In the genomic region with DNA sequence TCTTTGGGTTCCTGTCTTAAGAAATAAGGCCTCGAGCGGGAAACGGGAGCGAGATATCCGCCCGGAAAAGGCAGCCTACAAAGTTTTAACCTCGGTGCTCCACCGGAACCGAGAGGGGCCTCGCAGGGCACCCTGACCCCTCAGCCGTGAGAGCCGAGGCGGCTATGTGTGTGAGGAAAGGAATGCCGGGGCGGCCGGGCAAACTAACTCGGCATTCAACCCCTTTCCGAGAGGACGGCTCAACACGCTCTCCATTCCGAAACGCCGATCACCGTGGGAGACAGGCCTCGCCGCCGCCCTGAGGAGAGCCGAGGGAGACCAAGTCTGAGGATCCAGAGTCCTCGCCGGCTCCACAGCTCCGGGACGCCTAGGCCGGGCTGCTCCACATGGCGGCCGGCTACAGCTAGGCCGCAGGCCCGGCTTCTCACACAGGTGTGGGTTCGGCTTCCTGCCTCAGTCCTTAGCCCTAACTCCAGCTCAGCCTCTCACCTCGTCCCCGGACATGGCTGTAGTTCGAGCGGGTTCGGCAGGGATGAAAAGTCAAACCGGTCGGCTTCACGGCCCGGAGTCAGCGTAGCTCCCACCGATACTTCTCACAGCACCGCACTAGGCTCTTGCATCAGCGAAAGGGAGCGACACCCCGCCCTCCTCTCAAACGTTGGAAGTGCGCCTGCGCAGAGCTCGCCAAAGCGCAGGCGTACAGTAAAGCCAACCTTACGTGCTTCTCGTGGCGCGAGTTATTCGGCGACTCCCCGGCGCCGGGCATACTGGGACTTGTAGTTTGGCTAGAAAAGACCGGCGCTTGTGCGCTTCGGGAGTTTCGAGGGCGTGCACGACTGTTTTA, we compare ENCODE assay signal across 7 mouse cellular contexts. TPM values are rescaled to one million over a fixed set of nuclear protein-coding genes. Genes with fewer than 3 reads are reported as not detected.
DNase-seq lines count a peak whose midpoint lies in the region; ATAC-seq lines count a peak whose summit lies in the region.

A gene (minus strand): TSS at position 735 of the 844 bp plus-strand sequence.

- H3K4me3 ChIP-seq in embryonic facial prominence, embryonic 12.5 days: peak within 1 kb of the TSS; percentile 88
- H3K4me3 ChIP-seq in limb, embryonic 11.5 days (ENCODE audit: low read depth, low read length): peak within 1 kb of the TSS; percentile 98
- H3K4me3 ChIP-seq in midbrain, embryonic 14.5 days (replicated peaks; ENCODE audit: low read depth, low read length): peak within 1 kb of the TSS; percentile 91

- peaks cover 16% of the 10 kb centered on the region for H3K4me1 ChIP-seq in embryonic facial prominence, embryonic 12.5 days
- no peaks in the 10 kb centered on the region for H3K4me1 ChIP-seq in limb, embryonic 11.5 days (ENCODE audit: control insufficient read depth, insufficient read depth, low read length)
- peaks cover 19% of the 10 kb centered on the region for H3K4me1 ChIP-seq in midbrain, embryonic 14.5 days (ENCODE audit: control insufficient read depth, insufficient read depth, low read length)

- under 1% methylated on average over 75 of the region's 75 CpGs for WGBS in embryonic facial prominence, embryonic 12.5 days
- 0% methylated on average over 75 of the region's 75 CpGs for WGBS in limb, embryonic 11.5 days
- WGBS in midbrain, embryonic 14.5 days: under 1% methylated on average over 75 of the region's 75 CpGs

- H3K9me3 ChIP-seq in embryonic facial prominence, embryonic 12.5 days: no peaks in the 10 kb centered on the region
- H3K9me3 ChIP-seq in limb, embryonic 11.5 days (ENCODE audit: control insufficient read depth, low read length): no peaks in the 10 kb centered on the region
- no peaks in the 10 kb centered on the region for H3K9me3 ChIP-seq in midbrain, embryonic 14.5 days (ENCODE audit: control insufficient read depth, low read length)

- peak within 1 kb of the TSS; percentile 78 for H3K4me2 ChIP-seq in embryonic facial prominence, embryonic 12.5 days (replicated peaks)
- peak within 1 kb of the TSS; percentile 66 for H3K4me2 ChIP-seq in limb, embryonic 11.5 days (ENCODE audit: low read depth, severe bottlenecking)
- peak within 1 kb of the TSS; percentile 83 for H3K4me2 ChIP-seq in midbrain, embryonic 14.5 days (ENCODE audit: low read length)

- peak; percentile 92 for ATAC-seq in embryonic facial prominence, embryonic 12.5 days (ENCODE audit: insufficient number of reproducible peaks, insufficient read depth, low FRiP score, low TSS enrichment)
- peak; percentile 97 for ATAC-seq in limb, embryonic 11.5 days (ENCODE audit: insufficient number of reproducible peaks, low FRiP score, low TSS enrichment, low read depth)
- ATAC-seq in midbrain, embryonic 14.5 days (ENCODE audit: low FRiP score, low TSS enrichment): peak; percentile 96

- H3K9ac ChIP-seq in embryonic facial prominence, embryonic 12.5 days: peak within 1 kb of the TSS; percentile 88
- H3K9ac ChIP-seq in limb, embryonic 11.5 days (ENCODE audit: low read length): peak within 1 kb of the TSS; percentile 93
- peak within 1 kb of the TSS; percentile 83 for H3K9ac ChIP-seq in midbrain, embryonic 14.5 days (replicated peaks; ENCODE audit: low read length)

- H3K27ac ChIP-seq in embryonic facial prominence, embryonic 12.5 days: peak within 1 kb of the TSS; percentile 83
- peak within 1 kb of the TSS; percentile 56; the same call in 1 of the 2 replicates for H3K27ac ChIP-seq in limb, embryonic 11.5 days (replicated peaks; ENCODE audit: low read depth, low read length)
- peak within 1 kb of the TSS; percentile 74 for H3K27ac ChIP-seq in midbrain, embryonic 14.5 days (replicated peaks; ENCODE audit: low read depth, low read length)

- H3K36me3 ChIP-seq in embryonic facial prominence, embryonic 12.5 days: peaks cover 6% of the 10 kb centered on the region
- H3K36me3 ChIP-seq in limb, embryonic 11.5 days (ENCODE audit: control insufficient read depth, insufficient read depth, low read length): no peaks in the 10 kb centered on the region
- H3K36me3 ChIP-seq in midbrain, embryonic 14.5 days (ENCODE audit: control insufficient read depth, insufficient read depth, low read length): peaks cover 6% of the 10 kb centered on the region

- H3K27me3 ChIP-seq in embryonic facial prominence, embryonic 12.5 days: no peaks in the 10 kb centered on the region
- no peaks in the 10 kb centered on the region for H3K27me3 ChIP-seq in limb, embryonic 11.5 days (ENCODE audit: control insufficient read depth, insufficient read depth, low read length)
- no peaks in the 10 kb centered on the region for H3K27me3 ChIP-seq in midbrain, embryonic 14.5 days (ENCODE audit: control insufficient read depth, insufficient read depth, low read length)

- DNase-seq in adrenal gland, postnatal 25 days: peak; percentile 93
- DNase-seq in heart, adult 11 months: peak; percentile 100
- peak; percentile 95 for DNase-seq in kidney, adult 18-20 months
- peak; percentile 96 for DNase-seq in limb, embryonic 11.5 days (ENCODE audit: low spot score)
- peak; percentile 99 for DNase-seq in midbrain, embryonic 14.5 days
- DNase-seq in spleen, adult 18-20 months: peak; percentile 89 to 92

RNA-seq across cellular contexts. Expression of the gene that starts here (rescaled TPM):
- total RNA-seq in adrenal gland, postnatal 25 days (2021): 107 and 151 TPM in 2 replicates
- 108 and 117 TPM in 2 replicates for polyA plus RNA-seq in embryonic facial prominence, embryonic 12.5 days (2016; fragmentation: Nextera tagmentation; extraction: Ambion mirVana)
- polyA plus RNA-seq in limb, embryonic 11.5 days (2014; fragmentation: Nextera tagmentation; extraction: Ambion mirVana): 152 and 153 TPM in 2 replicates
- 78.8 and 80.1 TPM in 2 replicates for polyA plus RNA-seq in midbrain, embryonic 14.5 days (2014; fragmentation: Nextera tagmentation; extraction: Ambion mirVana)

Comparison
In these comparisons a context has a peak if more than half of its experiments do, and no peak if none do; other contexts are left out.
1. Peak in every context shown above with its lines: DNase-seq, ATAC-seq, H3K4me3 ChIP-seq and H3K27ac ChIP-seq.